Mouse (Mus musculus) forebrain, embryonic 15.5 days (tissue): ENCODE results near the gene Akr1b7. TPM values are rescaled to one million over a fixed set of nuclear protein-coding genes. Genes with fewer than 3 reads are reported as not detected.
"Not testable (repeated sequence)": the region's sequence is repeated elsewhere in the genome, so short reads cannot be mapped to it uniquely, and the experiment has no call there.

Source experiments
- ATAC-seq: fragments of 200-750 bp; cut with Nextera tagmentation; replicated peaks from 2 replicates; pipeline ENCODE4 v1.8.0; 2017; ENCODE audit warnings: mild to moderate bottlenecking, moderate TSS enrichment, moderate library complexity
- H3K27ac ChIP-seq: fragments of 300-500 bp; sonication (generic); replicated peaks from 2 replicates; pipeline ENCODE4 v1.5.1; 2015; ENCODE audit warnings: mild to moderate bottlenecking, inconsistent platforms
- H3K27me3 ChIP-seq: fragments of 300-500 bp; sonication (generic); 2 replicates; pipeline ENCODE4 v1.6.1; 2015; ENCODE audit warnings: inconsistent platforms
- H3K36me3 ChIP-seq: fragments of 300-500 bp; sonication (generic); 2 replicates; pipeline ENCODE4 v1.6.1; 2015; ENCODE audit warnings: mild to moderate bottlenecking, inconsistent platforms
- H3K4me1 ChIP-seq: fragments of 300-500 bp; sonication (generic); 2 replicates; pipeline ENCODE4 v1.6.1; 2015; ENCODE audit warnings: inconsistent platforms
- H3K4me2 ChIP-seq: fragments of 300-500 bp; sonication (generic); replicated peaks from 2 replicates; pipeline ENCODE4 v1.6.1; 2015; ENCODE audit warnings: mild to moderate bottlenecking, inconsistent platforms
- H3K4me3 ChIP-seq: fragments of 300-500 bp; sonication (generic); 2 replicates; pipeline ENCODE4 v1.5.1; 2015; ENCODE audit warnings: mild to moderate bottlenecking, inconsistent platforms
- H3K9ac ChIP-seq: fragments of 300-500 bp; sonication (generic); replicated peaks from 2 replicates; pipeline ENCODE4 v1.6.1; 2015; ENCODE audit warnings: mild to moderate bottlenecking, inconsistent platforms
- H3K9me3 ChIP-seq: fragments of 300-500 bp; sonication (generic); 2 replicates; pipeline ENCODE4 v1.6.1; 2016; ENCODE audit warnings: inconsistent platforms
- WGBS: fragments of 180-500 bp; shearing (Covaris S2); methylation state at CpG from one replicate; pipeline ENCODE4 v1.1.7; 2015; ENCODE audit warnings: mixed read lengths; 5-methylcytosine and 5-hydroxymethylcytosine counted together
- polyA plus RNA-seq: library from polyadenylated mRNA; unstranded; fragments of >200 nt; fragmentation: Nextera tagmentation; extraction: Ambion mirVana; gene quantifications from 2 replicates; pipeline ENCODE4 v1.2.1, GENCODE M21; 2015

Gene Akr1b7
- polyA plus RNA-seq, 1 experiment from 2014 or later, result not detected

DNA sequence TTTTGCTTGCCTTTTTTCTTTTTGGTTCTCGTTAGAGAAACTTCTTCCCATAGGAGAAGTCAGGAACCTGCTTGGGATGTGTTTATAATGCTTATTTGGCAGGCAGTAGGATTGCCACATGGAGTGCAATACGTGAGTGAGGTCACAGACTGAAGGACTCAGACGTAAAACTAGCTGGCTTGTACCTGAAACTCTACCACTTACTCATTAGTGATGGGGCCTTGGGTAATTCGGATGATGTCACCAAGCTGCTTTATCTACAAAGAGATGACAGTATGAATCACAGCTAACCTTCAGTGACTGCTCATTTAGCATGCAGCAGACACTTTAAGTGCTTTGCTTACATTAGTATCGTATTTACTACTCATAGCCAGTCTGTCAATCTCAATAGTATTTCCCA, 16.2 kb upstream of the Akr1b7 start:
- Histone ChIP-seq H3K4me2 (no peak overlapping the region), H3K27me3 (no peaks in the 10 kb centered on the region), H3K9me3 (no peaks in the 10 kb centered on the region), H3K9ac (no peak overlapping the region), H3K36me3 (no peaks in the 10 kb centered on the region), H3K4me3 (no peak overlapping the region), H3K4me1 (no peaks in the 10 kb centered on the region), H3K27ac (no peak overlapping the region)
- WGBS, result 62% methylated on average over 5 of the region's 5 CpGs
- no peak for ATAC-seq

DNA sequence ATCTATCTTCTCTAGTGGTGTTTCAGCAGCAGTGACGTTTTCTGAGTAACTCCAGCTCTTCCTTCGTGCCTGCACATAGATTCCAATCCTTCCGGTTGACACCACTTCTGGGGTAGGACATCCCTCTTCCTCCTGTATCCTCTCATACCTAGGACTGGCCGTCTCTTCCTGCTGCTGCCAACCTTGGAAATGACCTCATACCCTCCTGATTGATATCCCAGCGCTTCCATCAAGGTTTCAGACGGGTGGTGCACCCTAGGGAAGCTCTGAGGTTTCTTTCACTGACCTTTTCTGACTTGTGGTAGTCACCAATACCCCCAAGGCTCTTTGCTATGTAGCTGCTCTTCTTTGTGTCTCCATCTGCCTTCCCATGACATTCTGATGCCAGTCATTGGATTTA, 13.7 kb upstream of the Akr1b7 start:
- H3K9ac ChIP-seq, result no peak overlapping the region
- H3K4me3 ChIP-seq, result no peak overlapping the region
- H3K36me3 ChIP-seq, result no peaks in the 10 kb centered on the region
- no peak for ATAC-seq
- no peak overlapping the region for H3K4me2 ChIP-seq
- no peak overlapping the region for H3K27ac ChIP-seq
- H3K27me3 ChIP-seq, result no peaks in the 10 kb centered on the region
- H3K9me3 ChIP-seq, result no peaks in the 10 kb centered on the region
- H3K4me1 ChIP-seq, result no peaks in the 10 kb centered on the region
- 89% methylated on average over 6 of the region's 6 CpGs for WGBS

DNA sequence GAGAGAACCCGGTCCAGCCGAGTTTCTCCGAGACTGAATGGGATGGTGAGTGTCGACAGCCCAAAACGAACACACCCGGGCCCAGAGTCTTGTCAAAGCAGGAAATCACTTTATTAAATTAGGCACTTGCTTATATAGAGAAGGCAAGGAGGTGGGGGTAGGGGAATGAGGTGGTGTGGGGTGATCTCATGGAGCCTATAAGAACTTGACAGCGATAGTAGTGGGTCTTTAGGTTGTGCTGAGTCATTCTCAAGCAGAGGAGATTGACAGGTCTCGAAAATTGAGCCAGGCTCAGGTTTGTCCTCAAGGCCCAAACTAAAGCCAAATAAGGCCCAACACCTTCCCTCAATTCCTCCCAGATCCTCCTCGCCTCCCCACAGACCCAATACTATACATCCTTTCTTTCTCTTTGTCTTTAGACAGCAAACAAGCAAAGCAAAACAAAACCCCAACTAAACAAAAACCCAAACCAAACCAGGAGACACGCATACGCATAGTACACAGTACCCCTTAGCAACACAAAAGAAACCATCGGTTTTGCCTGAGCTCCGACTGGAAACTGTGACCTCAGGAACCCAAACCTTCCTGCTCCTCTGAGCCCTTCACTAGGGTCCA, 12.4 kb upstream of the Akr1b7 start:
- no peak overlapping the region for H3K9ac ChIP-seq
- H3K27me3 ChIP-seq, result no peaks in the 10 kb centered on the region
- H3K27ac ChIP-seq, result no peak overlapping the region
- H3K4me3 ChIP-seq, result no peak overlapping the region
- 85% methylated on average over 13 of the region's 13 CpGs for WGBS
- H3K4me1 ChIP-seq, result no peaks in the 10 kb centered on the region
- H3K4me2 ChIP-seq, result no peak overlapping the region
- H3K9me3 ChIP-seq, result no peaks in the 10 kb centered on the region
- H3K36me3 ChIP-seq, result no peaks in the 10 kb centered on the region
- no peak for ATAC-seq

DNA sequence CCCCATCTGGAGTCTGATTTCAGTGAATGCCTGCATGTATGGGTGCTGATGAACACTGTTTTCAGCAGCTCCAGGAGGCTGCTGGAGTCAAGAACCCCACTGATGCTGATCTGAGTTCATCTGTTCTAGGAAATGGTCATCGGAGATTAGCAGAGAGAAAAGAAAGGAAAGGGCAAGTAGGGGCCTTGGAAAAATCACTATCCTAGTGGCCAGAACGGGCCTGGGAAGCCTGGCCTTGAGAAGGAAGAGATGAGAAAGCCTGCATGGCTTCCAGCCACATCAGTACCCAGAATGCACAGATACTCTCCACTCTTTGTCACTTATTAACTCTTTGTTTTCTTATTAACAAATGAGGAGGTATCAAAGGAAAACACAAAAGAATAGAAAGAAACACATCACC, 11.4 kb upstream of the Akr1b7 start:
- no peak for ATAC-seq
- Histone ChIP-seq H3K4me2 (no peak overlapping the region), H3K27ac (no peak overlapping the region), H3K4me1 (no peaks in the 10 kb centered on the region), H3K36me3 (no peaks in the 10 kb centered on the region), H3K9ac (no peak overlapping the region), H3K27me3 (no peaks in the 10 kb centered on the region), H3K4me3 (no peak overlapping the region), H3K9me3 (no peaks in the 10 kb centered on the region)
- WGBS, result 83% methylated on average over 2 of the region's 2 CpGs

DNA sequence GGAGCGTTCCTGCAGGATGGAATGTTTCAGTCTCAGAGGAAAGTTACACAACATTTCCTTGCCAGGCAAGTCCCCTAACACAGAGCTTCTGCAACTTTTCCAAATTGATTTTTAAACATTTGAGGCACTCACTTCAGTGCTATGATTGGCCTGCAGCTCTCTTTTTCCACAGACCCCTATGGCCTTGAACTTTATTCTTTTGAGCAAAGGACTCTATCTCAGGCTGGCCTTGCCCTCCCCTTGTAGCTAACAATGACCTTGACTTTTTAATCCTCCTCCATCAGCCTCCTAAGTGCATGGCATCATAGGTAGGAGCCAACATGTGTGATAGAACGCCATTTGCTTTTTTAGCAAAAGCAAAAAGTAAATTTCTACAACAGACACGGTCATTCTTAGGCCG, 5.4 kb upstream of the Akr1b7 start:
- no peak for ATAC-seq
- Histone ChIP-seq H3K9ac (no peak overlapping the region), H3K9me3 (0 out of 2 replicates have a peak, but pooled peaks cover 3% of the 10 kb centered on the region), H3K4me2 (no peak overlapping the region), H3K27ac (no peak overlapping the region), H3K4me1 (no peaks in the 10 kb centered on the region), H3K4me3 (no peak overlapping the region), H3K27me3 (no peaks in the 10 kb centered on the region), H3K36me3 (no peaks in the 10 kb centered on the region)
- WGBS, result 94% methylated on average over 4 of the region's 4 CpGs

DNA sequence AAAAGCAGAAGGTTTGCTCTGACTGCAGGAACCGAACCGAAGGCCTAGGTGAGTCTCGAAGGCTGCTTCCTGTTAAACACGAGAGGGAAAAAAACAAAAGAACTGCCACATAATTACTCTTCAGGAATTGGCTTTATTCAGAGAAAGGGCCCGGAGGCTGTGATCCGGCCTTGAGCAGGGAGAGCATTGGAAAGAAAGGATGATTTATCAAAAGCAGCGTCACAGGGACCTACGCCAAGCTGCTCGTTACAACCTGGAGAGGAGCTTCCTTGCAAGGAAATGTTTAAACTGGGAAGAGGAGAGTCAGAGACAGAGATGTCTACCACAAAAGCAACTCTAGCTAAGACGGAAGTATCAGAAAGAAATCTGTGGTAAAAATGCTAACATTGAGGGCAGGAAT, 4.7 kb upstream of the Akr1b7 start:
- H3K4me1 ChIP-seq, result no peaks in the 10 kb centered on the region
- 0 out of 2 replicates have a peak overlapping the region, but pooled peaks have one; percentile 42 for H3K27ac ChIP-seq
- H3K36me3 ChIP-seq, result no peaks in the 10 kb centered on the region
- H3K9ac ChIP-seq, result no peak overlapping the region
- no peak for ATAC-seq
- no peaks in the 10 kb centered on the region for H3K27me3 ChIP-seq
- WGBS, result 52% methylated on average over 10 of the region's 10 CpGs
- no peak overlapping the region for H3K4me2 ChIP-seq
- 0 out of 2 replicates have a peak, but pooled peaks cover 3% of the 10 kb centered on the region for H3K9me3 ChIP-seq
- H3K4me3 ChIP-seq, result no peak overlapping the region

DNA sequence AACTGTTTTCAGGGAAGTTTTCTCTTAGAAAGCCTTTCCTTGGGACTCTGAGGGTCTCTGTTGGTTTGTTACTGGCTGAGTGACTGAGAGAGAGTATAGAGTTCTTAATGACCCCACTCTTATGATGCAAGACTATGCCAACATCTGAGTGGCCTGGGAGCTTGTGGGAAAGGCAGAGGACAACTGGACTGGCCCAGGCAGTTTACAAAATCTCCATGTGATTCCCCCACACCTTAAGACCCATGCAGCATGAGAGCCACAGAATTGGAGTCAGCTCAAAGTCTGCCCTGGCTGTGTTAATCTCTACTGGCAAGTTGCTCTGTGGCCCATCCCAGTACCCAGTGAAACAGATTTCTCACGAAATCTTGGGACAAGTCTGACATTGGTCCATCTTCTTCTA, 554 bp downstream of the Akr1b7 start:
- H3K27me3 ChIP-seq, result no peaks in the 10 kb centered on the region
- ATAC-seq, result no peak
- WGBS, result 71% methylated on average over 1 of the region's 1 CpGs
- no peak overlapping the region for H3K4me2 ChIP-seq
- no peaks in the 10 kb centered on the region for H3K9me3 ChIP-seq
- no peak overlapping the region for H3K9ac ChIP-seq
- no peak overlapping the region for H3K27ac ChIP-seq
- no peaks in the 10 kb centered on the region for H3K36me3 ChIP-seq
- H3K4me1 ChIP-seq, result no peaks in the 10 kb centered on the region
- no peak overlapping the region for H3K4me3 ChIP-seq

DNA sequence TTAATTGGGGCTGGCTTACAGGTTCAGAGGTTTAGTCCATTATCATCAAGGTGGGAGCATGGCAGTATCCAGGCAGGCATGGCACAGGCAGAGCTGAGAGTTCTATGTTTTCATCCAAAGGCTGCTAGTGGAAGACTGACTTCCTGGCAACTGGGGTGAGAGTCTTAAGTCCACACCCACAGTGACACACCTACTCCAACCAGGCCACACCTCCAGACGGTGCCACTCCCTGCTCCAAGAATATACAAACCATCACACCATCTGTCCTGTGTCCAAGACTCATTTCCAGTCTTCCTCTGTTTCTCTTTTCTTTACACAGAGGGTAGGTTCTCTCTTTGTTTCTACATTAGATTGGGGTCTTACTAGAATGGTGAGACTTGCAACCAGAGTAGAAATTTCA, 1.3 kb downstream of the Akr1b7 start:
- not testable (repeated sequence) for ATAC-seq, H3K27ac ChIP-seq, H3K27me3 ChIP-seq, H3K4me1 ChIP-seq, H3K4me3 ChIP-seq, H3K36me3 ChIP-seq, H3K9ac ChIP-seq, H3K4me2 ChIP-seq, H3K9me3 ChIP-seq
- 68% methylated on average over 1 of the region's 1 CpGs for WGBS

DNA sequence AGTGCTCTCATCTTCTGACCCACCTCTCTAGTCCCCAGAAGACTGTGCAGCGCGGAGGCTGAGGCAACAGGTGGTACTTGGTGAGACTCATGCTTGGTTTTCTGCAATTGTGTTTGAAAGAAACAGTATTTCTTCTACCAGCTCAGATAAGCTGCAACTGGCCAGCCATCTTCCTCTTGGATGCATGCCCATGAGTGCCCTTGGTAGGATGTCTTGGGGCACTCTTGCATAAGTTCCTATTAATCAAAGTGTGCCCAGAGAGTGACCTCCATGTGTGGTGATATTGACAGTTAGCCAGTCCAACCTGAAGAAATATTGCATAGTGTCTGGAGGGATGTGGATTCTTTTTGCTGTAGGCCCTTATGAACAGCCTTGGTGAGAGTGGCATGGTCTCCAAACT, 4.4 kb downstream of the Akr1b7 start:
- H3K27ac ChIP-seq, result no peak overlapping the region
- H3K36me3 ChIP-seq, result no peaks in the 10 kb centered on the region
- no peak overlapping the region for H3K4me2 ChIP-seq
- WGBS, result 96% methylated on average over 2 of the region's 2 CpGs
- H3K9me3 ChIP-seq, result no peaks in the 10 kb centered on the region
- H3K4me1 ChIP-seq, result no peaks in the 10 kb centered on the region
- no peak overlapping the region for H3K4me3 ChIP-seq
- H3K9ac ChIP-seq, result no peak overlapping the region
- ATAC-seq, result no peak
- H3K27me3 ChIP-seq, result no peaks in the 10 kb centered on the region

DNA sequence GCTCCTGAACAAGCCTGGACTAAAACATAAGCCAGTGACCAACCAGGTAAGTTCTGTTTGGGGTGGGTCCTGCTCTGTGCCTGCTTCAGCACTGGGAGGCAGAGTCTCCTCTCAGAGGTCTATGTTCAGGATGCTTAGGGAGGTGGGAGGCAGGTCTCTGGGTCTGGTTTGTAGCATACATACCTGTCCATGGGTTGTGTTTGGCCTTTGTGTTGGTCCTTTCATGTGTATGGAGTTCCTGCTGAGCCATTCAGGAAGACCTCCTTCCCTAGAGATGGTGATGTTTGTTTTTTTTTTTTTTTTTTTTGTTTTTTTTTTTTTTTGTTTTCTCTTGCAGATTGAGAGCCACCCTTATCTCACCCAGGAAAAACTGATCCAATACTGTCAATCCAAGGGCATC, 6.9 kb downstream of the Akr1b7 start:
- Histone ChIP-seq H3K27me3 (no peaks in the 10 kb centered on the region), H3K9ac (no peak overlapping the region), H3K27ac (no peak overlapping the region), H3K4me2 (no peak overlapping the region), H3K4me1 (no peaks in the 10 kb centered on the region), H3K36me3 (no peaks in the 10 kb centered on the region), H3K4me3 (no peak overlapping the region), H3K9me3 (no peaks in the 10 kb centered on the region)
- ATAC-seq, result no peak

DNA sequence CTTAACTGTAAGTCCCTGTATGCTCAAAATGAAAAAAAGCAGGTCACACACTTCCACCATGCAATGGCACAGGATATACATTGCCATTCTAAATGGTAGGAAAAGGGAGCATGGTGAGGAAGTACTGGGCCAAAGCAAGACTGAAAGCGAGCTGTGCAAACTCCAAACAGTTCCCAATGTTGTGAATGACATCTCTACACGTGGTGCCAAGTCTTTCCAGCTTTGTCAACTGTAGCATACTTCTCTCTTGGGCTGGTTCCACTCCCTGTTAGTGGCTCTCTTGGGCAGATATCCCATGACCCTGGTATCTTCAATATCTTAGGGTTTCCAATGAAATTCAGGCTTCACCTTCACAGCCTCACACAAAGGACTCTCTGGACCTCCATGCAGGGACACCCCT, 26.9 kb downstream of the Akr1b7 start:
- ATAC-seq, result no peak
- Histone ChIP-seq H3K4me1 (no peaks in the 10 kb centered on the region), H3K4me2 (no peak overlapping the region), H3K36me3 (no peaks in the 10 kb centered on the region), H3K9ac (no peak overlapping the region), H3K27me3 (no peaks in the 10 kb centered on the region), H3K4me3 (no peak overlapping the region), H3K9me3 (no peaks in the 10 kb centered on the region), H3K27ac (no peak overlapping the region)
- 71% methylated on average over 2 of the region's 2 CpGs for WGBS

DNA sequence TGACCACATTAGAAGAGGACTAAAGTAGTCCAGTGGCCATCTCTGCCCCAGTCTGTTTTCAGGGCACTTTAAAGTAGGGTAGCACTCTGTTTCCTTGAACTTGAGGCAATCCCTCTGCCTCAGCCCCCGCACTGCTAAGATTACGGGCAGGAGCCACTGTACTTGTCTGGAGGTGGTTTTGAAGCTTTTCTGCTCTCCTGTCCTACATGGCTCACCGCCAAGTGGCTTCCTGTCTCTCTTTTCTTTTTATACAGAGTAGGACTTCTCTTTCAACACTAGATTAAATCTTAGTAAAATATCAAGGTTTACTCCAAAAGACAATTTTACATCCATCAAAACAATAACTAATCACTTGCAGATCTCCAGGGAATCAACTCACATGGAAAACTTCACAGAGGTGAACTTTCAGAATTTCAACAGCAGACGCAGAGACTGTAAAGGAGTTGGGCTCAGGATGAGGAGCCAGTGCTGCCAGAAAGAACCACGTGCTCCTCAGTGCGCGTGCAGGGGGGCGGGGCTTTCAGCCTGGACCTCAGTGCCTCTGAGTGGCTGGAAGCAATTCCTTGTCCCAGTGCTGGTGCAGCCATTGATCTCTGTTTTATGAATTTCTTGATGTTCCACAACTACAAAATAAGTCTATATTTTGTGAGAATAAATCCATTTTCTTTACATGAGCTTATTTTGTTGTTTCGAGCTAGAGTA, 29.6 kb downstream of the Akr1b7 start:
- no peaks in the 10 kb centered on the region for H3K9me3 ChIP-seq
- 67% methylated on average over 9 of the region's 9 CpGs for WGBS
- H3K36me3 ChIP-seq, result no peaks in the 10 kb centered on the region
- no peak for ATAC-seq
- H3K9ac ChIP-seq, result no peak overlapping the region
- H3K27ac ChIP-seq, result no peak overlapping the region
- no peaks in the 10 kb centered on the region for H3K27me3 ChIP-seq
- H3K4me3 ChIP-seq, result no peak overlapping the region
- H3K4me1 ChIP-seq, result no peaks in the 10 kb centered on the region
- no peak overlapping the region for H3K4me2 ChIP-seq

DNA sequence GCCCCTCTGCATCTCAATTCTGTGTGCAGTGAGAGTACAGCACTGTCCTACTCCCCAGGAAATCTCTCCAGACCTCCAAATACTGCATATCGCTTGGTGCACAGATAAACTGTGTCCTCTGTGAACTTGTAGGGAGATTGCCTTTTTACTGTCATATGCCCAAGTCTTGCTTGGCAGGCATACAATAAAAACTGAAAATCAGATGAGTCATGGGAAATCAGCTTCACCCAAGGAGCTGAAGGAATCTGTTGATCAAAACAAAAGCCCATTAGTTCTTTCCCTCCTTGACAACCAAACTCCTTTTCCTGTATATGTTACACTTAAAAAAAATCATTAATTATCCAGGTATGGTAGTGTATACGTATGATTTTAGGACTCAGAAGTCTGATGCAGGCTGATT, 31.7 kb downstream of the Akr1b7 start:
- no peaks in the 10 kb centered on the region for H3K36me3 ChIP-seq
- no peak for ATAC-seq
- no peak overlapping the region for H3K27ac ChIP-seq
- no peak overlapping the region for H3K4me3 ChIP-seq
- 91% methylated on average over 2 of the region's 2 CpGs for WGBS
- no peaks in the 10 kb centered on the region for H3K4me1 ChIP-seq
- no peak overlapping the region for H3K9ac ChIP-seq
- no peak overlapping the region for H3K4me2 ChIP-seq
- H3K9me3 ChIP-seq, result no peaks in the 10 kb centered on the region
- no peaks in the 10 kb centered on the region for H3K27me3 ChIP-seq
